Mouse (Mus musculus): ENCODE measurements at regions not wholly inside any gene's neighbourhood (a gene's known extent, or its start where the extent isn't known, plus 50 kb on each side); places are given as distances from the start of the nearest gene placed in this dataset.

- no peak for TF ChIP-seq POLR2A (IDR thresholded peaks at IDR 0.05; ENCODE audit: insufficient read depth, low read depth, low read length)
- TF ChIP-seq CTCF (IDR thresholded peaks at IDR 0.05), result no peak
- no peak for TF ChIP-seq EP300 (IDR thresholded peaks at IDR 0.05; ENCODE audit: insufficient read depth, low read depth, low read length)
Observed at GRCm38 (mm10) chr5:17176771-17177170, 196.2 kb upstream of the Speer4f2 start.
